Mouse (Mus musculus) lung, adult 2 months (tissue): ENCODE results near the gene Tex22.

Source experiments
- CTCF ChIP-seq: fragments of 200-500 bp; IDR thresholded peaks from 2 replicates; pipeline ENCODE4 v1.5.1; 2011; ENCODE audit warnings: mild to moderate bottlenecking, low read length, control low read depth; ENCODE audit not compliant: insufficient read depth
- POLR2A ChIP-seq: fragments of 200-500 bp; IDR thresholded peaks from 2 replicates; pipeline ENCODE4 v1.6.1; 2011; ENCODE audit warnings: low read depth, mild to moderate bottlenecking, control low read depth, low read length, borderline replicate concordance; ENCODE audit errors: extremely low read depth

GRCm38 (mm10) chr12:113050671-113051070 is 23.6 kb upstream of the Tex22 start:
- TF ChIP-seq POLR2A (no peak), CTCF (no peak)
